Mouse (Mus musculus): ENCODE measurements at regions not wholly inside any gene's neighbourhood (a gene's known extent, or its start where the extent isn't known, plus 50 kb on each side); places are given as distances from the start of the nearest gene placed in this dataset.

DNA sequence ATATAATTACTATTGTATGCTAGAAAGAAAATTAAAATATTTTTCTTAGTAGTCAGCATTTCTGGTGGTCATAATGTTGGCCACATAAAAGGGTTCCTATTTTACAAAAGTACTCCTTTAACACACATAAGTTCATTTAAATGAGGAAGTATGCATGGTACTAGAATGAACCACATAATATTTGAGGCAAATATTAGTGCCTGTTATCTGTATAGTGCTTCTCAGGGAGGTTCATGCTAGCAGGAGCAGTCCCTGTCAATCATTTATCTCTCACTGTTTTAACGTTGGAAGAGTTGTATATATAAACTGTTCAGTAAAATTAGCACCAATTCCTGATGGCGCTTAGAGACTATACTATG, 70.0 kb upstream of the Fn1 start:
- no peak overlapping the region for H3K9ac ChIP-seq (ENCODE audit: low read length)
- ATAC-seq (ENCODE audit: insufficient read depth, low FRiP score): no peak
- no peaks in the 10 kb centered on the region for H3K9me3 ChIP-seq (replicated peaks; ENCODE audit: control insufficient read depth, low read length)
- 48% methylated on average over 2 of the region's 2 CpGs for WGBS
- H3K27me3 ChIP-seq (ENCODE audit: control insufficient read depth, insufficient read depth, low read length): no peaks in the 10 kb centered on the region
- H3K27ac ChIP-seq (ENCODE audit: low read length): no peak overlapping the region
- no peak overlapping the region for H3K4me2 ChIP-seq (ENCODE audit: low read depth, low read length)
- no peak overlapping the region for H3K4me3 ChIP-seq (replicated peaks; ENCODE audit: low read length)
- H3K4me1 ChIP-seq (ENCODE audit: control insufficient read depth, insufficient read depth, low read length): no peaks in the 10 kb centered on the region
- no peaks in the 10 kb centered on the region for H3K36me3 ChIP-seq (ENCODE audit: control insufficient read depth, insufficient read depth, low read length)

DNA sequence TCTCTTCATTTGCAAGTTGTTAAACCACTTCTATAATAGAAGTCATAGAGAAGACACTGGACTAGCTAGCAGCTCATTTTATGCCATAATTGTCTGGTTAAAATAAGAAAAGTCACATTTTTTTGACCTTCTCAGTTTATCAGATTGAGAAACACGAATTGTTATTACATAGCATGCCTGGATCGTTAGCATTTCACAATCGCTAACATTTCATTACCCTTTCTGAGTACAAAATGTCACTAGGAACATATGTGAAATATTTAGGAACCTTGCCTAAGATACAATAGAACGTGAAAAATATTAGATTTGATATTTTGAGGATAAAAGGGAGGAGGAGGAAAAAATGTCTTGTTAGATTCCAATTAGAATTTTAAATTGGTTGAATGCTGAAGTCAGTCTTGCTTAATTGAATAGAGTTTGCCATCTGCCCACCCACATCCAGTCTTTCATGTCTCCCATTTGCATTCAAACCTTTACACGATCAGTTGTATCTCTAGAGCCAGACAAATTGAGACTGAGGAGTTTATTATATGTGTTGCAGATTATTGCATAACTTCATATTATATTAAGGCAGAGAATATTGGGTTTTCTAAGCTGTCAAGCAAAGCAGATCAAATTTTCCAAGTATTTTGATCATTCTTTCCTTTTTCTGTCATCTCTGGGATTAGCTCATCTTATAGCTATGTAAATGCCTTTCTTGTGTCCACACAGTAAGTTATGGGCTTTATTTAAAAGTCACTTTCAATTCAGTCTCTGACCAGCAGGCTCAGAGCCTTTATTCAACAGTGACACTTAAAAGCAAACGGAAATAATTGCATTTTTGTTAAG, 69.4 kb upstream of the Fn1 start:
- Histone ChIP-seq H3K36me3 (ENCODE audit: control insufficient read depth, insufficient read depth, low read length) (no peaks in the 10 kb centered on the region), H3K4me2 (ENCODE audit: low read depth, low read length) (no peak overlapping the region), H3K27me3 (ENCODE audit: control insufficient read depth, insufficient read depth, low read length) (no peaks in the 10 kb centered on the region), H3K9me3 (replicated peaks; ENCODE audit: control insufficient read depth, low read length) (no peaks in the 10 kb centered on the region), H3K27ac (ENCODE audit: low read length) (no peak overlapping the region), H3K4me3 (replicated peaks; ENCODE audit: low read length) (no peak overlapping the region), H3K4me1 (ENCODE audit: control insufficient read depth, insufficient read depth, low read length) (no peaks in the 10 kb centered on the region), H3K9ac (ENCODE audit: low read length) (no peak overlapping the region)
- 78% methylated on average over 6 of the region's 6 CpGs for WGBS
- ATAC-seq (ENCODE audit: insufficient read depth, low FRiP score): no peak

All from stomach, embryonic 16.5 days (tissue).